Mouse (Mus musculus) layer of hippocampus, postnatal 25 days (tissue): ENCODE data around the gene Klhdc10. TPM values are rescaled to one million over a fixed set of nuclear protein-coding genes. Genes with fewer than 3 reads are reported as not detected.

Experiments used
- DNase-seq, 2 experiments: peaks; one replicate each; pipeline ENCODE4 v3.0.0; 2022; ENCODE audit warnings: mixed read lengths in 2 of 2, low spot score in 1 of 2; ENCODE audit errors: extremely low spot score in 1 of 2
- total RNA-seq, 2 experiments: library from RNA; stranded (reverse); gene quantifications; 2 replicates each; pipeline ENCODE4 v1.2.3; 2021

Gene Klhdc10
- total RNA-seq, 2 experiments from 2014 or later, result 109 to 110 TPM

- DNase-seq, result no peak
Observed at GRCm38 (mm10) chr6:30400716-30401115, 952 bp upstream of the Klhdc10 start.

- peak in 1 of 2 experiments; percentile 29 for DNase-seq
Observed at GRCm38 (mm10) chr6:30402091-30402491, 423 bp downstream of the Klhdc10 start.

- DNase-seq, result peak; percentile 20 to 49
Observed at GRCm38 (mm10) chr6:30403465-30403864, 1.8 kb downstream of the Klhdc10 start.

DNA sequence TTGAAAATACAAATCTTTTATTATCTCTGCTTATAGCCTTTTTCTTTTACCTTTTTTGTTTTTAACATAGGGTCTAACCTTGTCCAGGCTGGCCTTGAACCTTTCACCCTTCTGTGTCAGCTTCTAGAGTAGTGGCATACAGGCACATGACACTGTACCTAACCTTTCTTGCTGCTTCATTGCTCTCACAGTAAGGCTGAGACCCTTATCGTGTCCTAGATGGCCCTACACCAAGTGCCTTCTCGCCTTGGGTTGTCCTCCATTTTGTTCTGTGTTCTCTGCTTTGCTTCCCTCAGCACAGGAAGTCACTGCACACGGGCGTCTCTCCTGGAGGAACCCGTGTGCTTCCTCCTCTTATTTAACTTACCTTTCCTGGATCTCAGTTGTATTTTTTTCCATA, 3.0 kb downstream of the Klhdc10 start:
- DNase-seq, result no peak

DNA sequence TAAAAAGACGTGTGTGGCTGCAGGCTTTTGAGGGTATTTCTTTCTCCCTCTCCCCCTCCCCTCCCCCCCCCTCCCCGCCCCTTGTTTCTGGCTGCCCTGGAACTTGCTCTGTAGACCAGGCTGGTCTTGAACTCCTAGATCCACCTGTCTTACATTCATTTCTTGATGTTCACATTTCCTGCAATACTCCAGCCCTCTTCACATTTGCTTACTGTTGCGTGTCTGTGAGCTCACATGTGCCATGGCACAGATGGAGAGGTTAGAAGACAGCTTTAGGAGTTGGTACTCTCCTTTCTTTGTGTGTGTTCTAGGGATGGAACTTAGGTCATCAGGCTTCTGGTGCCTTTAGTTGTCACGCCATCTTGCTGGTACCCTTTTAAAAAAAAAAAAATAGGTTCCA, 6.6 kb downstream of the Klhdc10 start:
- DNase-seq, result no peak

DNA sequence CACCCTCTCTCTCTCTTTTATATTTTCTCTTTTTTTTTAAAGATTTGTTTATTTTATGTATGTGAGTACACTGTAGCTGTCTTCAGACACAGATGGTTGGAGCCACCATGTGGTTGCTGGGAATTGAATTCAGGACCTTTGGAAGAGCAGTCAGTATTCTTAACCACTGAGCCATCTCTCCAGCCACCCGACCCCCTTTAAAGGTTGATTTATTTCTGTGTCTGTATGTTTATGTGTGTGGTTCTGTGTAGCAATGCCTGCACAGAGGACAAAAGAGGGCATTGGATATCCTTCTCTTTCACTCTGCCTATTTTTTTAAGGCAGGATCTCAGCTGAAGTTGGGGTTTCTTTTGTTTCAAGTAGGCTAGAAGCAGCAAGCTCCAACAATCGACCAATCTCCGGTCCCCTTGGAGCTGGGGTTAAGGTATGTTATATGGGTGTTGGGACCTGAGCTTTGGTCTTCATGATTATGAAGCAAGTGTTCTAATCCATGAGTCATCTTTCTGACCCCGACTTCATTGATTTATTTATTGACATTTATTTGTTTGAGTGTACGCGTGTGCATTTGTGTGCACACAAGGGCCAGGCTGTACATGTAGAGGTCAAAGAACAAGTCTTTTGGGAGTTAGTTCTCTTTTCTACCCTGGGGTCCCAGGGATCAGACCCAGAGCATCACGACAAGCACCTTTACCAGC, 7.9 kb downstream of the Klhdc10 start:
- no peak for DNase-seq

- DNase-seq, result no peak
Observed at GRCm38 (mm10) chr6:30411311-30411710, 9.6 kb downstream of the Klhdc10 start.

GRCm38 (mm10) chr6:30416126-30416525, 14.5 kb downstream of the Klhdc10 start:
- no peak for DNase-seq

DNA sequence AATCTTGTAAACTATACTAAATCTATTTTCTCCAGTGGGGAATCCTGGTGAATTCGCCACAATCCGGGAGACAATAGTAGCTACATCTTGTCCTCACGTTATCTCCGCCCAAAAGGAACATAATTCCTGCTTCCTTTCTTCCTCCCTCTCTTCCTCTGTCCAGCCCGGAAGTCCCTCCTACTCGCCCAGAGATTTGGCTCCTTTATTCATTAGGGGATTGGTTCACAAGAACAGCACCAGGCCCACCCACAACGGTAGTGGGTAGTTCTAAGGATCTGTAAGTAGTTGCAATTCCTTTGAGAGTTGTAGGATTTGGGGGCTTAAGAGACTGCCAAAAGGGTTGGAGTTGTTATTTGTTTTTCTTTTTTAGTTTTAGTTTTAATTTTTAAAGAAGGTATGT, 15.1 kb downstream of the Klhdc10 start:
- DNase-seq, result no peak

DNA sequence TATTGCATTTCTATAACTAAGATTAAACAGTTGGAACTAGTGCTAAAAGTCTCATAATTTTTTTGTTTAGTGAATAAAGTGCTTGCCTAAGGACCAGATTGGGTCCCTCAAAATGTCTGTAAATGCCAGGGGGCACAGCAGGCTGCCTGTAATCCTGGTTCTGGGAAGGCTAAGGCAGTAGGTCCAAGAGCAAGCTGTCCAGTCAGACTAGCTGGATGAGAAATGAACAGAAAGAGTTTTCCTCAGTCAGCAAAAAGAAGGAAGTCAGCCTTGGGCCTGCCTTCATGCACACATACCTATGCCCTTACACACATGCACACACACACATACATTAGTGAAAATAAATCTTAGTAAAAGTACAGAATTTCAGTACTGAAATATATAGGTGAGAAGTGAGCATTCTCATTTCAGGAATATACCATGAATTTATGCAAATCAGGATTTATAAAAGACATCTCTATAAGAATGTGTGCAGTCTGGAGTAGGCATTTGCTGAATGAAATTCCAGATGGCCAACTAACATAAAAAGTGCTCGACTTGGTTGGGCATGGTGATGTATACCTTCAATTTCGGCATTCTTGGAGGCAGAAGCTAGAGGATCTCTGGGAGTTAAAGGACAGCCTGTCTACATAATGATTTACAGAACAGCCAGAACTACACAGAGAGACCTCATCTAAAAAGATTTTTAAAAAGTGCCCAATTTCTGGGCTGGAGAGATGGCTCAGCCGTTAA, 31.0 kb downstream of the Klhdc10 start:
- no peak for DNase-seq

GRCm38 (mm10) chr6:30436476-30436875, 34.8 kb downstream of the Klhdc10 start:
- no peak for DNase-seq

DNA sequence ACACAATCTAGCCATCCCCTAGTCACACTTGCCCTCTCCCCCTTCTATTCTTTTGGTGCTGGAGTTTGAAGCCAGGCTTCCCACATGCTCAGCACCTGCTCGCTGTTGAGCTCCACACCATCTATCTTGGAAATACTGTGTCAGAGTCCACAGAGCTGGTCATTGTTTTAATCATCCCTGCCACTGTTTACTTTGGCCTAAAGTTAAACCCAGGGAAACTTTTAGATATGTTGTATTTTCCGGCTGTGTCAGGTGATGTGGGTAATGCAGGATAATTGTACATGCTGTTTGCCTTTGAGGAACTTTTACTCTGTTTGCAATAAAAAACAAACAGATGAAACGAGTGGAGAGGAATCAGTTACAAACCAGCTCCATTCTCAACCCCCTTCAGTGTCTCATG, 35.4 kb downstream of the Klhdc10 start:
- no peak for DNase-seq

- no peak for DNase-seq
Observed at GRCm38 (mm10) chr6:30439576-30439975, 37.9 kb downstream of the Klhdc10 start.

DNA sequence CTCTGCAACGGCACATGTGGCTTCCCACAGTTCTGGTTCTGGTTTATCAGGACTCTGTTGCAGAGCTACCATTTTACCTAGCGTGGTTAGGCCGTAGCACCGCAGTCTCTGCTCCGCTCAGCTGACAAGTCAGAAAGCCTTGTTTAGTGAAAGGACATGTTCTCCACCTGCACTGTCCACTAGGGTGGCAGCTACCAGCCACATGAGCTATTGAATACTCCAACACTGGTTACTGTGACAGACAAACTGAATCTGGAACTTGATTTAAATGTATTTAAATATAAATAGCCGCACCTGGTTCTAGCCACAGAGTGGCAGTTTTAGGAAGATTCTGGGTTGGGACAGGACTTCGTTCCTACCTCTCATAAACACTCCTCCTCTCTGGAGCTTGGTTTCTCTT, 55.3 kb downstream of the Klhdc10 start:
- DNase-seq, result no peak

GRCm38 (mm10) chr6:30458626-30459025, 57.0 kb downstream of the Klhdc10 start:
- no peak for DNase-seq

DNA sequence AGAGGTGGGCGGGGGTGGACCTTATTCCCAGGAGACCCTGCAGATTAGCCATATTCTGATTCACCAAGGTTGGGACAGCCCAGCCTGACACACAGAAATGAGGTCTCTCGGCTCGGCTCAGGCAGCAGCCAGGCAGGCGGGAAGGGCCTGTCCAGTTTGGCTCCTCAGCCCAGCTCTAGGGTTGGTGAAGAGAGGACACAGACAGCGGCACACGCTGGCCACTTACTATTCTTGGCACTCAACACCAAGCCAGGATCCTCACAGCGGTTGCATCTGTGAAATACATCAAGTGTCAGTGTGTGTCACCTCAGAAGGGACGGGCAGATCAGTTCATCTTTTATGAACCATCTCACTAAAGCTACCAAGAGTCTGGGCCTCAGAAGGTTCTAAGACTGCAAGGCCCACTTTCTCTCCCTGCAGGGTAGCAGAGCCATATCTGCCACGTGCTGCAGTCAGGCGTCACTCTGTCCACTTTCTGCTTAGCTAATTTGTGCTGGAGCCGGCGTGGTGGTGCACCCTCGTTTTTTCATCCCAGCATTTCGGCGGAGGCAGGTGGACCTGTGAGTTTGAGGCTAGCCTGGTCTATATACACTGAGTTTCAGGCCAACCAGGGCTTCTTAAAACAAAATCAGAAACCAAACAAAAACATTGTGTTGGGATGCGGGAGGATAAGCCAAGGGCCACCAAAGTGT, 57.5 kb downstream of the Klhdc10 start:
- no peak for DNase-seq

GRCm38 (mm10) chr6:30459811-30460749, 58.4 kb downstream of the Klhdc10 start:
- DNase-seq, result peak; percentile 78 to 89

- DNase-seq, result peak; percentile 50 to 54
Observed at GRCm38 (mm10) chr6:30460750-30461446, 59.2 kb downstream of the Klhdc10 start.

- DNase-seq, result no peak
Observed at GRCm38 (mm10) chr6:30461755-30462344, 60.2 kb downstream of the Klhdc10 start.
